Mouse (Mus musculus) neural tube, embryonic 11.5 days (tissue): ENCODE measurements around the gene Srp68. TPM values are rescaled to one million over a fixed set of nuclear protein-coding genes. Genes with fewer than 3 reads are reported as not detected.
"Not testable (repeated sequence)": the region's sequence is repeated elsewhere in the genome, so short reads cannot be mapped to it uniquely, and the experiment has no call there.

Source experiments
- ATAC-seq: fragments of 200-750 bp; cut with Nextera tagmentation; 2 replicates; pipeline ENCODE4 v1.8.0; 2017; ENCODE audit warnings: moderate number of reproducible peaks, mild to moderate bottlenecking, moderate TSS enrichment, moderate library complexity; ENCODE audit not compliant: insufficient read depth, low FRiP score, low TSS enrichment
- DNase-seq: peaks from one replicate; pipeline ENCODE4 v3.0.0-alpha.2; 2015; ENCODE audit warnings: low spot score
- H3K27ac ChIP-seq: fragments of 300-500 bp; sonication (generic); 2 replicates; pipeline ENCODE4 v1.5.1; 2014; ENCODE audit warnings: low read depth, mild to moderate bottlenecking, low read length
- H3K27me3 ChIP-seq: fragments of 300-500 bp; sonication (generic); 2 replicates; pipeline ENCODE4 v1.6.1; 2014; ENCODE audit warnings: mild to moderate bottlenecking, low read length, mixed read lengths; ENCODE audit not compliant: control insufficient read depth, insufficient read depth
- H3K36me3 ChIP-seq: fragments of 300-500 bp; sonication (generic); 2 replicates; pipeline ENCODE4 v1.6.1; 2014; ENCODE audit warnings: mild to moderate bottlenecking, low read length, moderate library complexity, mixed read lengths; ENCODE audit not compliant: control insufficient read depth, insufficient read depth
- H3K4me1 ChIP-seq: fragments of 300-500 bp; sonication (generic); 2 replicates; pipeline ENCODE4 v1.6.1; 2014; ENCODE audit warnings: low read length, mixed read lengths; ENCODE audit not compliant: control insufficient read depth, insufficient read depth
- H3K4me2 ChIP-seq: fragments of 300-500 bp; sonication (generic); 2 replicates; pipeline ENCODE4 v1.6.1; 2014; ENCODE audit warnings: low read depth, mild to moderate bottlenecking, moderate library complexity
- H3K4me3 ChIP-seq: fragments of 300-500 bp; sonication (generic); 2 replicates; pipeline ENCODE4 v1.5.1; 2014; ENCODE audit warnings: low read depth, low read length
- H3K9ac ChIP-seq: fragments of 300-500 bp; sonication (generic); 2 replicates; pipeline ENCODE4 v1.6.1; 2014; ENCODE audit warnings: mild to moderate bottlenecking, low read length
- H3K9me3 ChIP-seq: fragments of 300-500 bp; sonication (generic); 2 replicates; pipeline ENCODE4 v1.6.1; 2016; ENCODE audit warnings: low read length; ENCODE audit not compliant: control insufficient read depth
- WGBS: fragments of 180-500 bp; shearing (Covaris S2); extraction: QIAGEN DNeasy Blood & Tissue Kit; methylation state at CpG from one replicate; pipeline ENCODE4 v1.1.7; 2014; 5-methylcytosine and 5-hydroxymethylcytosine counted together
- polyA plus RNA-seq: library from polyadenylated mRNA; unstranded; fragments of >200 nt; fragmentation: Nextera tagmentation; extraction: Ambion mirVana; gene quantifications from 2 replicates; pipeline ENCODE4 v1.2.1, GENCODE M21; 2014

Gene Srp68
- polyA plus RNA-seq, 1 experiment from 2014 or later, result 87.4 TPM

DNA sequence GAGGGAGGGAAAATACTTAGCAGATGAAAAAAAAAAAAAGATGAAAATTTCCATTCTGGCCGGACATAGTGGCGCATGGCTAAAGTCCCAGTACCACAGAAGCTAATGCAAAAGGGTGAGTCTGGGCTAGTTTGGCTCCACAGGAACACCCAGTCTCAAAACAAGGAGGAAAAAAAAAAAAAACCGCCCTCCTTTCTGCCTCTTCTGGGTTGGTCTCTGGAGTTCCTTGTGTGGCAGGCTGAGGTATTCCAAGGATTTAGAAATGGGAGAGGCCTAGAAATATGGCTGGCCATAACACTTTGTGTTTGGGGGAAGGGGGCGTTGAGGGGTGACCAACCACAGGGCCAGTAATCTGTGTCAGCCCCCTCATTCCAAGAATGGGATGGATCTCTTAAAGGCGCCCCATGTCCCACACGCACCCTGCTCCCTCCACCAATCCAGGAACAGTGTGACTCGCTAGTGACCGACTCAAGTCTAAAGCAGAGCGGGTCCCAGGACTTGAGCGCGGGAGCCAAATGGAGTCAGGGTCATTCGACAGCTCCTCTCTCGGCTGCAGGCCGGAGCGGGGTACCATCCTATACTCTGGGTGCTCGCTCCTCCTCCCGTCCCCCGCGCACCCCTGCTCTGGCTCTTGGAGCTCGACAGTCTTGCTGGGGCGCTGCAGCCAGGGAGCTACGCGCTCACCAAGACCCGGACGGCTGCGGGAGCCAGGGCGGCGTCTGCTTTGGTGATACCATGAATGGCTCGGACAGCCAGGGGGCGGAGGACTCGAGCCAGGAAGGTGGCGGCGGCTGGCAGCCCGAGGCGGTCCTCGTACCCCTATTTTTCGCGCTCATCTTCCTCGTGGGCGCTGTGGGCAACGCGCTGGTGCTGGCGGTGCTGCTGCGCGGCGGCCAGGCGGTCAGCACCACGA is 7.0 kb upstream of the Srp68 start, which contains the start of gene Galr2:
Galr2 (plus strand) TSS at position 189 of the 913 bp plus-strand sequence.
- no peak within 1 kb of the TSS for H3K27ac ChIP-seq
- WGBS, result 5% methylated on average over 48 of the region's 48 CpGs
- H3K4me3 ChIP-seq, result peak within 1 kb of the TSS; percentile 19
- peaks cover 54% of the 10 kb centered on the region for H3K27me3 ChIP-seq
- DNase-seq (peak; percentile 44), ATAC-seq (no peak)
- peak within 1 kb of the TSS; percentile 35 for H3K4me2 ChIP-seq
- H3K9ac ChIP-seq, result no peak within 1 kb of the TSS
- H3K36me3 ChIP-seq, result no peaks in the 10 kb centered on the region
- H3K9me3 ChIP-seq, result no peaks in the 10 kb centered on the region
- H3K4me1 ChIP-seq, result no peaks in the 10 kb centered on the region

DNA sequence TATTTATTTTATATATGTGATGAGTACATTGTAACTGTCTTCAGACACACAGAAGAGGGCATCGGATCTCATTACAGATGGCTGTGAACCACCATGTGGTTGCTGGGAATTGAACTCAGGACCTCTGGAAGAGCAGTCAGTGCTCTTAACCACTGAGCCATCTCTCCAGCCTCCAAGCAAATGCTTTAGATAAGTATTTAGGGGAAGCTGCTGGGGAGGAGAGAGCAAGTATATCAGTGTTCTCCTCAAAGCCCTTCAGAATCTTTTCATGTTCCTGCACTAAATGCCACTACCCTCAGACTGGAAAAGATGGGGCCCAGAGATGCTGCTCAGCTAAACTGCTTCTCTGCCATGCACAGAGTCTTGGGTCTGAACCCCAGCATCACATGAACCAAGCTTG is 3.2 kb upstream of the Srp68 start:
- H3K36me3 ChIP-seq, H3K9me3 ChIP-seq, H3K4me2 ChIP-seq, DNase-seq, H3K27ac ChIP-seq, H3K4me3 ChIP-seq, H3K9ac ChIP-seq, ATAC-seq: not testable (repeated sequence)
- WGBS, result 88% methylated on average over 1 of the region's 1 CpGs
- peaks cover 25% of the 10 kb centered on the region for H3K27me3 ChIP-seq
- H3K4me1 ChIP-seq, result peaks cover 12% of the 10 kb centered on the region

GRCm38 (mm10) chr11:116273469-116274044 is 460 bp downstream of the Srp68 start:
- no peak for DNase-seq
- ATAC-seq, result peak; percentile 41; the same call in 1 of the 2 replicates
- Histone ChIP-seq H3K27me3 (no peaks in the 10 kb centered on the region), H3K4me1 (peaks cover 12% of the 10 kb centered on the region), H3K9ac (peak overlapping the region; percentile 86), H3K4me3 (peak overlapping the region; percentile 87), H3K4me2 (peak overlapping the region; percentile 59), H3K36me3 (peaks cover 6% of the 10 kb centered on the region), H3K9me3 (no peaks in the 10 kb centered on the region), H3K27ac (peak overlapping the region; percentile 76; the same call in 1 of the 2 replicates)
- 0% methylated on average over 38 of the region's 39 CpGs for WGBS

- no peak overlapping the region for H3K27ac ChIP-seq
- H3K36me3 ChIP-seq, result peaks cover 9% of the 10 kb centered on the region
- peak overlapping the region; percentile 86 for H3K9ac ChIP-seq
- peaks cover 12% of the 10 kb centered on the region for H3K4me1 ChIP-seq
- ATAC-seq (no peak), DNase-seq (no peak)
- WGBS, result 66% methylated on average over 12 of the region's 12 CpGs
- H3K9me3 ChIP-seq, result no peaks in the 10 kb centered on the region
- no peaks in the 10 kb centered on the region for H3K27me3 ChIP-seq
- H3K4me2 ChIP-seq, result peak overlapping the region; percentile 59
- peak overlapping the region; percentile 87 for H3K4me3 ChIP-seq
Observed at GRCm38 (mm10) chr11:116272589-116273468, 1.2 kb downstream of the Srp68 start.

GRCm38 (mm10) chr11:116269560-116269959 is 4.5 kb downstream of the Srp68 start:
- H3K4me1 ChIP-seq, result peaks cover 10% of the 10 kb centered on the region
- no peaks in the 10 kb centered on the region for H3K9me3 ChIP-seq
- H3K4me3 ChIP-seq, result no peak overlapping the region
- DNase-seq, result no peak
- no peaks in the 10 kb centered on the region for H3K27me3 ChIP-seq
- no peak overlapping the region for H3K4me2 ChIP-seq
- WGBS, result 95% methylated on average over 8 of the region's 8 CpGs
- peaks cover 20% of the 10 kb centered on the region for H3K36me3 ChIP-seq
- H3K9ac ChIP-seq, result no peak overlapping the region
- no peak for ATAC-seq
- no peak overlapping the region for H3K27ac ChIP-seq

DNA sequence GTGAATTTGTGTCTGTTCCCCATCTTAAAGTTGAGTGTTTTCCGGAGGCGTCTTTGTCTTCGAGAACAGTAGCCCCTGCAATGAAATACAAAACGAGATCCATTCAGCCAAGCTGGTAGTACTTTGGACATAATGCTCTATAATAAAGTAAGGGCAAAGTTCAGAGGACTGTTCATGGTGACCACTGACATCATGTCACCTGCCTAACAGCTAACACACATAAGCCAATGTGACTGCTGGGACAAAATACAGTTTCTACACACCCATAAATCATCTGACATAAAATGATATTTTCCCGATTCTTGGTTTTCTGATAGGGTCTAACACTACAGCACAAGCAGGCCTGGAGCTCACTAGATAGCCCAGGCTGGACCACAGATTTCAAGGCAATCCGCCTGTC is 5.7 kb downstream of the Srp68 start:
- ATAC-seq (no peak), DNase-seq (no peak)

GRCm38 (mm10) chr11:116267637-116268036 is 6.4 kb downstream of the Srp68 start:
- Histone ChIP-seq H3K27me3 (no peaks in the 10 kb centered on the region), H3K27ac (no peak overlapping the region), H3K4me2 (no peak overlapping the region), H3K9me3 (no peaks in the 10 kb centered on the region), H3K9ac (no peak overlapping the region), H3K36me3 (peaks cover 26% of the 10 kb centered on the region), H3K4me1 (peaks cover 3% of the 10 kb centered on the region), H3K4me3 (no peak overlapping the region)
- ATAC-seq, result no peak
- 89% methylated on average over 8 of the region's 8 CpGs for WGBS
- no peak for DNase-seq

More for the DNA sequence above, 5.7 kb downstream of the Srp68 start:
- no peaks in the 10 kb centered on the region for H3K27me3 ChIP-seq
- H3K4me1 ChIP-seq, result peaks cover 9% of the 10 kb centered on the region
- no peak overlapping the region for H3K9ac ChIP-seq
- no peak overlapping the region for H3K4me3 ChIP-seq
- no peaks in the 10 kb centered on the region for H3K9me3 ChIP-seq
- H3K36me3 ChIP-seq, result peaks cover 25% of the 10 kb centered on the region
- no peak overlapping the region for H3K27ac ChIP-seq
- H3K4me2 ChIP-seq, result no peak overlapping the region
- 94% methylated on average over 6 of the region's 6 CpGs for WGBS

- ATAC-seq, result no peak
- WGBS, result 84% methylated on average over 4 of the region's 4 CpGs
- peaks cover 30% of the 10 kb centered on the region for H3K36me3 ChIP-seq
- DNase-seq, result no peak
- no peaks in the 10 kb centered on the region for H3K27me3 ChIP-seq
- no peak overlapping the region for H3K4me2 ChIP-seq
- H3K4me3 ChIP-seq, result no peak overlapping the region
- H3K9ac ChIP-seq, result no peak overlapping the region
- no peak overlapping the region for H3K27ac ChIP-seq
- H3K4me1 ChIP-seq, result no peaks in the 10 kb centered on the region
- H3K9me3 ChIP-seq, result no peaks in the 10 kb centered on the region
Observed at GRCm38 (mm10) chr11:116265850-116266249, 8.2 kb downstream of the Srp68 start.
